Mouse (Mus musculus) 3134 (cell line): ENCODE results near the gene Ostf1.

ENCODE experiments used
- DNase-seq: peaks from one replicate; pipeline ENCODE4 v3.0.0-alpha.2; 2011; ENCODE audit warnings: low spot score; ENCODE audit not compliant: insufficient read length; ENCODE audit errors: extremely low read depth

The Ostf1 gene

GRCm38 (mm10) chr19:18646397-18646796, 14.8 kb upstream of the Ostf1 start:
- DNase-seq, result no peak

DNA sequence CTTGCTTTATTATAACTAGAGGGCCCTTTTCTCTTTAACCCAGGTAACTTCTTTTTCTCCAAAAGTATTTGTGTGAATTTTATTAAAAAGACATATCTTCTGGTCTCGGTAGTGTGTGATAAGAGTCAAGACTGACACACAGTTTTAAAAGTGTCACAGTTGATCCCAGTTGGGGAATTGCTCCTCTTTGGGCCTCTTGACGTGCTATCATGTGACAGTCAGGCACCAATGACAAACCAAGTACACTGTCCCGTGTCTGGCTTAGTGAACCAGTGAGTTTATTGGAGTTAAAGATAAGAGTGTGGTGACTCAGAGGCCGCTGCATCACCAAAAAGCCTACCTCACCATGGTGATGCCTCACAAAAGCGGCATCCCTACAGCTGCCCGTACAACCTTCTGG, 12.5 kb upstream of the Ostf1 start:
- DNase-seq, result no peak

DNA sequence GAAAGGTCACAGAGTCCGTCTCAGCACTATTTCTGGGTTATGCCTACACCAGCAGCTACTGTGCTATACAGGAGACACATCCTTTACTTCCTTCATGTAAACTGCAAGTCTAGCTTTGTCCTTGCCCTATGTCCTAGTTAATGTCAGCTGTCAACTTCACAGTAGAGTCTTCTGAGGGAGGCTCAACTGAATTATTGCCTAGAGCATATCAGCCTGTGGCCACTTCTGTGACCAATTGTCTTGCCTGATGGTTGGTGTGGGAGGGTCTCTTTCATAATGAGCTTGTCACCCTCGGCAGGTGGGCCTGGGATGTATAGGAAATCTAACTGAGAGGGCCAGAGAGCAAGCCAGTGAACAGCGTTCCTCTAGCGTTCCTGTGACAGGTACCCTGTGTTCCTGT, 11.8 kb upstream of the Ostf1 start:
- DNase-seq, result no peak

DNA sequence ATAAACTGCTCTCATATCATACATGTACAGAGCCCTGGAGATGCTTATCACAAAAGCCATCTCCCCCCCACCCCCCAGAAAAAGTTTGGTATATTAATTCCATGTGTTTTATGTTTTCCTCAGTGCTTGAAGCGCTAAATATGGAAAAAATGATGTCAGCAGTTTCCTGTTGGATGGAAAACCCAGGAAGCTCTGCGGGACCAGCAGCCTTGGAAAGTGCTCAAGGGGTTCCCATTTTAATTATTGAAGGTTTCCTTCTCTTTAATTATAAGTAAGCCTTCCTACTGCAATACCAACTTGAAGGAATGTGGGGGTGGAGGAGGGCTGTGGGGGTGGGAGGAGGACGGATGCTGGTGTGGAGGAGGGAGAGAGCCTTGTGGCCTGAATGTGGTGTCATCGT, 9.4 kb upstream of the Ostf1 start:
- DNase-seq, result no peak

- DNase-seq, result no peak
Measured at GRCm38 (mm10) chr19:18639552-18639951, 7.9 kb upstream of the Ostf1 start.

DNA sequence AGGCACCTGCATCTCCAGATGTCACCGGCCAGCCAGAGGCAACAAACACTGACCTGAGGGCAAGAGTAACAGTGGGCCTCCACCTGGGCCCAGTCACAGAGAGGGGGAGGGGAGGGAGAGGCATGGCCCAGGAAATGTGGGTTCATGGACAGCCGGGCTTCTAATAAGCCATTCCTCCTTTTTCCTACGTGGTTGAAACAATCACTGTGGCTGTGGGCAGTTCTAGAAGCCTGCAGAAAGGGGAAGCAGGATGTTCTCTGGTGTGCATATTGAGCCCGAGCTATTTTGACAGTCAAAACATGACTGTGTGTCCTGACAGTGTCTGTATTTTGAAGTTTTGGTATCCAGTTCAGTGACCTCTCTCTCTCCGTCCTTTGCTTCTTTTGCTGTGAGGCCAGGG, 7.3 kb upstream of the Ostf1 start:
- no peak for DNase-seq

DNA sequence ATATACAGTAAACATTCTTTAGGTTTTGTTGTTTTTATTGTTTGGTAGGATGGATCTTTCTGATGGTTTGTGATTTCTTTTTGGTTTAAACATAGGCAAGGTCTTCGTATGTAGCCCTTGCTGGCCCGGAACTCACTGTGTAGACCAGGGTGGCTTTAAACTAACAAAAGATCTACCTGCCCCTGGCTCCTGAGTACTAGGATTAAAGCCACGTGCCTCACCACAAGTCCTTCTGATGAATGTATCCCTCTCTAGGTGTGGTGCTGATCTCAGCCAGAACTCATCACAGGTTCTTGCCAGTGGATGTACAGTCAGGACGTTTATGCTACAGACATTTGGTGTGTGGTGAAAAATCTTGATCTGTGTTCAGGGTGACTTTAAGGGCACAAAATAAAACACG, 6.3 kb upstream of the Ostf1 start:
- no peak for DNase-seq

DNA sequence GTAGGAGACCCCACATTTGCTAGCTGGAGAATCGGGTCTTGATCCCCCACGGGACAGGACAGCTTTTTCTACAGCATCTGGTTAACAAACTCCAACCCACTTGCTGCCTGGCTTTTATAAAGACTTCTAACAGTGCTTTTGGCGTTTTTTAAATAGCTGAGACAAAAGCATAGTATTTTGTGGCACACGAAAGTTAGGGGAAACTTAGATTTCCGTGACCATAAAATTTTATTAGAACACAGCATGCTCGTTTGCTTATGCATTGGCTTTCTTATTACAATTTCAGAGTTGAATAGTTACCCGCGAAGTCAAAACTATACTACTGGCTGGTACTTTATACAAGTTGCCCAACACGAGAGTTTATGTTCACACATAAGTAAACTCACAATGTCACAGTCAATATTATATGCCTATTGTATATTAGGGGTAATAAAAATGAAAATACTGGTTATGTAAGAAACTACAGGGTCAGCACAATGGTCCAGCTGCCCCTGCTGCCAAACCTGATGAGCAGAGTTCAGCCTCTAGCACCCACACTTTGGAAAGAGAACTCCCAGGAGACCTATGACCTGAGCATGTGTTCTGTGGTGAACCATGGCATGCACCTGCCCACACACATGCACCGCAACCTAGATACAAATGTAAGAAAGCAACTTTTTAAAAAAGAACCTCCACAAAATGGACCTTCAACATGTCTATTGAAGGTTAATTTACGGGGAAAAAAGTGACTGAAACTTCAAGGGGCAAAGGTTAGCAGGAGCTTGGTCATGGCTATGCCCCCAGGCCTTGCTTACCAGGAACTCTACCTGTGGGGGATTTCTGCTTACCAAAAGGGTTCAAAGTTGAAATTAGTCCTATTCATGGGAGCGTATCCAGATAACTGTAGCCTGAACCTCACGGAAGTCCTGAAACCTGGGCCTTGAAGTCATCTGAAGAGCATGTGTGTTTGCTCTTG, 885 bp upstream of the Ostf1 start:
- DNase-seq, result no peak

DNA sequence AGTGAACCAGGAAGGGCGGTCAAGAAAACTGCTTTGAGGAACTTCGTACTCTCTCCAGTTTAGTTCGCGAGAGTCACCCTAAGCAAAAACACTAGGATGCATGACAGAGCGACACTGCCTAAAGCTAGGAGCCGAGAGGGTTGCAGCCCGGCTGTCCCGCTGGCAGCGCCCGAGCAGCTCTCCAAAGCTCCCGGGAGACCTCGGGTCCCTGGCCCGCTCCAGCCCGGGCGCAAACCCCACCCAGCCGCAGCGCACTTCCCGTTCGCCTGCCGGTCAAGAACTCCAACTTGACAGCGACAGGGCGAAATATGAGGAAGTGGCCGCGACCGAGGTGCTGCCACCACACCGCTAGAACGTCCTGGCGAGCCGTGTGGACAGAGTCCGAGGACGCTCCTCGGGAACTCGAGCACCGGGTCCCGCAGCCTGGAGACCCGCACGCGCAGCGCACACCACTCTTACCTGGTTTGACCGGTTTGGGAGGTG, 421 bp downstream of the Ostf1 start:
- no peak for DNase-seq

DNA sequence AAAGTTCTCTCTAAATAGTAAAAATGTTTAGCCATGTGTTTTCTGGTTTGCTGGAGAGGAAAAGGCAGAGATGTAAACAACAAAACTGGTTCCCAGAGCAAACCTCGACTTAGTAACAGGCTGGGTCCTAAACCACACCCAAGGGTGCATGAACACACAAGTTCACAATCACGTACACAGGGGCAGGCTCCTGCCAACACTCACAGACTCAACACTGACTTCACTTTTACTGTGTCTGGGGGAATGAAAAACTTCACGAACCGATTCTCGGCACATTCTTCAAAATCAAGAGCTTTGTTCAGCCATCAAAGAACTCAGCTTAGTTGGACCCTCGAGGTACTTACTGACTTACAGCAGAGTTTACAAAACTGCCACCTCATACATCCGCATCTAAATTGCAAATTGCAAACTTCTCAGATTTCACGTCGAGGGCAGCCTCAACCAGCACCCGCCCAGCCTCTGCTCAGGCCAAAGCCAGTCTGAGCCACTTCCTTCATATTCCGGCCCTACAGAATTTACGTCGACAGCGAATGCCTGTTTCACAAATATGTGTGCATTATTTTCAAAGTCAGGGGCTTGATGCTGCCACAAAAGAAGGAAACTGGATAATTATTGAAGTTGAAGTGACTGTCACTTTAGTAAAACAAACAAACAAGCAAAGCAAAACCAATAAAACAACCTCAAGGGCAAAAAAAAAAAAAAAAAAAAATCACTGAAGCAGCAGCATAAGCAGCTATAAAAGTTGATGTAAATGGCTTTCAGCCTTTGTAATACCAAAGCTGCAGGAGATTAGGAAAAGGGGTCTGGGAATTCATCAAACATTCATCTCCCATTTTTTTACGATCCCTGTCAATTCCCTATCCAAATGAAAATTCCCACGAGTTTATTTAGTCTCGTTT, 1.2 kb downstream of the Ostf1 start:
- DNase-seq, result peak; percentile 58

GRCm38 (mm10) chr19:18629589-18629988, 2.0 kb downstream of the Ostf1 start:
- no peak for DNase-seq

DNA sequence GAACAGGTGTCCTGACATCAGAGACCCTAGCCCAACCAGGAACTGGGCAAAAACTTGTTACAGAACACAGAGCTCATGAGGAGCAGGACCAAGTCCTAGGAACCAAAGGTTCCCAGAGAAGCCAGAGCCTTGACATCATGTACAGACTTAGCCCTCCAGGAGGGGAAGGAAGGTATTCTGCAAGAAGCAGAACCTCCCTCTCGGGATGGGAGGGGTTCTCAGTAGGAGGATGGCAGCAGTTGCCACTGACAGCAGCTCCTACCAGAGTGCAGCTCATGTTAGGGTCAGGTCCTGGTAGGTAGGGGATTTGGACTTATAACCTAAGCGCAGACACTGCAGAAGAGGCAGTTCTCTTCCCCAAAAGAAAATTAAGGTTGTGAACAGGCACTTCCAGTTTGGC, 7.7 kb downstream of the Ostf1 start:
- no peak for DNase-seq

DNA sequence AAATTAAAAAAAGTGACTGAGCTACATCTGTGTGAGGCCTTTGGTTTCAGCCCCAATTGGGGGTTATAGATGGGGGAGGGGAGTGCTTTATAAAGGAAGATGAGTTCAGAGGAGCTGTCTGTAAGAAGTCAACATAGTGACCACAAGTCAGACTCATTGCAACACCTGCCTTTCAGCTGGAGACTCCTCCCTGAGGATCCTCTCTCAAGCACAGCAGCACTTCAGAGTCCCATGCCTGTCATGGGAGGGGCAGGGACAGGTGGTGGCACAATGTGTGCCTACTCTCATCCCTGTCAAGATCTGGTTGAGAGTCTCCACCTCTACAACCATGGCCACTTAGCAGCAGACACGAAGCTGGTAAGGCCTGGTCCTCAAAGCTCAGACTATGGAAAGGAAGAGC, 11.9 kb downstream of the Ostf1 start:
- no peak for DNase-seq

DNA sequence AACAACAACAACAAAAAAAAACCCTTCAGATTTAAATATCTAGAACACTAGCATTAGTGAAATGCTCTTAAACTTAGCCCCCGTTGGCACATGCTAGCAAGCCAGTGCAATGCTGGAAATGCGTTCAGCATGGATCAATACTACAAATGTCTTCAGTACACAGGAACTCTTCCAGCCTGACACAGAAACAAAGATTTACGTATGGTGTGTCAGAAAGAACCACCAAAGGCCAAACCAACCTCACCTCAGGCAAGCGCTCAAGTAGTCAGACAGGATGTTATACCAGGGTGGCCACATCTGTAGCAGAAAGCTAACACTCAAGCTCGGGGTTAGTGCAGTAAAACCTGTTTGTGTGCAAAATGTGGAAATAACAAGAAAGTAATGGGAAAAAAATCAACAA, 12.6 kb downstream of the Ostf1 start:
- DNase-seq, result no peak

GRCm38 (mm10) chr19:18617504-18617903, 14.1 kb downstream of the Ostf1 start:
- DNase-seq, result no peak

GRCm38 (mm10) chr19:18615680-18616240, 15.9 kb downstream of the Ostf1 start:
- no peak for DNase-seq

DNA sequence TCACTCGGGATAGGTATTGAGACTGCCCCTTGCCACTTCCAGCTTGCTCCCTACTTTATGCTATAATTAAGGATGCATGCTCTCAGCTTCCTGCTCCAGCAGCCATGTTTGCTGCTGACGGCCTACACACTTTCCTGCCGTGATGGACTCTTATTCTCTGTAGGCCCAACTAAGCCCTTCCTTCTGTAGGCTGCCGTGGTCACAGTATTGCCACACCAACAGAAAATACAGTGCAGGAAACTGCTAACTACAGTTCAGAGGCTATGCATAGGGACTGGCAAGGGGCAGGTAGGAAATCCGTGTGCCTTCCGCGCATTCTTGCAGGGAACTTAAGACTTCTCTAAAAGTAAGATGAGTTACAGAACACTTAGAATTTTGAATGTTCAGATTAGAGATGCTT, 17.3 kb downstream of the Ostf1 start:
- no peak for DNase-seq

DNA sequence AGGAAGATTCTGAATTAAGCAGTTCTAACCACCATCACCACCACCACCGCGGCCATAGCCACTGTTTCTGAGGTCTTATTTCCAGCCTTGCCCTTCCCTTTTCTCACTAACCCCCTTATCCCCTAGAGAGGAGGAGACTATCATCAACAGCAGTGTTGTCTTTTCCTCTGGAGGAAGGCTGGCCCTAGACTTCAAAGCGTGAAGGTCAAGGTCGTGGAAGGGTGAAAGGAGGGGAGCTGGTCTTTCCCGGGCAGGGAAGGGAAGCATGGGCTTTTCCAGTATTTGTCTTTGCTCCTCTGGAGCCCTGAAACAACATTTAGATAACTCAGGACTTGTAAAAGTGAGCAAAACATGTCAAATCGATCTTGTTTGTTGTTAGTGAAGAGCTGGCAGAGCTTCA, 22.6 kb downstream of the Ostf1 start:
- DNase-seq, result no peak

GRCm38 (mm10) chr19:18607907-18608306, 23.7 kb downstream of the Ostf1 start:
- no peak for DNase-seq

DNA sequence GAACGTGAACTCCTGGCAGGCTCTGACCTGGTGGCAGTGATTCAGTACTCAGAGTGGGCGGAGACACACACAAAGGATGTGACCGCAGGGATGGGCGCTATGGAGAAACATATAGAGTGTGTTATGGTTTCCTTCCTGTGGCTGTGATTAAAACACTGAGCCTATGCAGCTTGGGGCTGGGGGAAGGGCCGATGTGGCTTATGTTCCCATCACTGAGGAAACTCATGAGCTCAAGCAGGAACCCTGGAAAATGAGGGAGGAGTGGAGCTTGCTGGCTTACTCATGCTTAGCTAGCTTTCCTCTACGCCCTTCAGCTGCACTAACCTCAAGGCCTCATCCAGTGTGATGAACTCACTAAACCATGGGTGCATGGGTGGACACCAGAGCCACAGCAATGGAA, 28.6 kb downstream of the Ostf1 start:
- no peak for DNase-seq

DNA sequence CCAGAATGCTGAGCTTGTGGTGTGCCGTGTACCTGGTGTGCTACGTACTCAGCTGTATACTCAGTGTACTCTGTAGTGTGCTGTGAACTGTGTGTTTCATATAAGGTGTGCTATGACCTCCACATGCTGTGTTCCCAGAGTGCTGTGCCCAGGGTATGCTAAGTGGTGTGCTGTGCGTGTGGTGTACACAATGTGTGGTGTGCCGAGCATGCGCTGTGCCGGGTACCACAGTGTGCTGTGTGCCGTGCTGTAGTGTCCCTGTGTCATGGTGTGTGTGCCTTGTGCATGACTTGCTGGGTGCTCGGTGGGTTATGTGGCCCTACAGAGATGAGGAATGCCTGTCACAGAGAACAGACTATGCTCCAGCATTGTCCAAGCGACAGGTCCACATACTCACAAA, 31.0 kb downstream of the Ostf1 start:
- DNase-seq, result no peak
